Mouse (Mus musculus) spleen, postnatal 4 days (tissue): Measurements from ENCODE around the gene Zdhhc14.

Source experiments
- DNase-seq, 2 experiments: peaks; one replicate each; pipeline ENCODE4 v3.0.0; 2022; ENCODE audit warnings: low spot score in 2 of 2

Gene Zdhhc14

DNA sequence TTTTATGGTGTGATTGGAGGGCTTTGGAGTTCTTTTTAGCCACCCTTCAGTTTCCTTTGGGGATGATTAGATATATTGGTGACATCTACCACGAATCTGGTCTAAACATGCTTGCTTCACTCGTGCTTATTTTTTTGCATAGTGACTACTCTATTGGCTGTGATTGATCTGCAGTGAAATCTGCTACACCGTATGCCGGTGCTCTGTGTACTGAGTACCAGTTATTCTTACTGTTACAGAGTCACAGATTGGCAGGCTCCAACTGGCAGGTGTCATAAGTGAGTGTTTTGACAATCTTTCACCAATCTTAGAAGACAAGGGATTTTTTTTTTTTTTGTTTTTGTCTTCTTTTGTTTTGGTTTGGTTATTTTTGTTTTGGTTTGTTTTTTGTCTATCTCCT, 163.2 kb downstream of the Zdhhc14 start:
- no peak for DNase-seq

GRCm38 (mm10) chr17:5660317-5661080, 168.1 kb downstream of the Zdhhc14 start:
- DNase-seq: no peak

DNA sequence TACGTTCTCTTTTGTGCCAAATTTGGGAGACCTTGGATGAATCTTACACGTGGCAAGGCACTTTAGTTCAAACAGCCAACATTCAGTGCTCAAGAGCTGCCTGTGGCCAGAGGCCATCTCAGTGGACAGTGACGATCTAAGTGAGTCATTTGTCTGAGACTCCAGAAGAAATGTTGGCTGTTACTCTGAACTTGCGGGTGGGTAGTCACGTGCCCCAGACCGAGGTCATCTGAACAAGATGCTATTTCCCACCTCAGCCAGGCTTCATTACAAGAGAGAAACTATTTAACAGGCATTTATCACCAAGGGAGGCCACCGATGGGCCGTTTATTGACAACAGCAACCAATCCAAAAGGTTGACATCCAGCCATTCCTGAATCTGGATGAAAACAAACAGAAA, 174.3 kb downstream of the Zdhhc14 start:
- DNase-seq: no peak

DNA sequence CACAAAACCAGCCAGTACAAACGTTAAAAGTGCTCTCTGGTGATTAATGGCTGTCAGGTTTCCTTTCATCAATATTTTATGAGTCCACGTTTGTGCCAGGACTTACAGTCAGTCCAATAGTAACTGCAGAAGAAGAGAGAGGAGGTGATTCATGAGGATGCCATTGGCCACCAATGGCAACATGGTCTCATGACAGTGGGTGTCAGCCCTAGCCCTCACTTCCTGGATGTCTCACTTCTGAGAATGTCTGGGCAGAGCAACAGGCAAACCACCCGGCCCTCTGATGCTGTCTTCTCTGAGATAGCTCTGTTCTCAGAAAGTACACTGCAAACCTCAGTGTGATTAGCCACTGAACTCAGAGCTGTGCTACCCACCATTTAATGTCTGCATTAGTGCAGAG, 176.1 kb downstream of the Zdhhc14 start:
- no peak for DNase-seq

DNA sequence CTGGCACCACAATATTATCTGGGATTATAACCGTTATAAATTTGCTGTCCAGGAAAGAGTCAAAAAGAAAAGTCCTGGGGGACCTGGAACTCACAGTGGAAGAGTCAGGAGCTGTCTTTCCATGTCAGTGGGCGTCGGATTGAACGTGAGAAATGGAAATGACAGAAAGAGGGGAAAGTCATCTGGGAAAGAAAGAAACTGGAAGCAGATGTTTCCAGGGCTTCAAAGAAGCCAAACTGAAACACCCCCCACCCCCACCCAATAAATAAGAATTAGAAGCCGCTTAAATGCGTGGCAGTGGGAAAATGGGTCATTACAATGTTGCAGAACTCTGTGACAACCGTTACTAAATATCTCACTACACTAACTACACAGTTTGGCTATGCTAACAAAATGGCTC, 176.6 kb downstream of the Zdhhc14 start:
- no peak for DNase-seq

GRCm38 (mm10) chr17:5675951-5676350, 183.6 kb downstream of the Zdhhc14 start:
- DNase-seq: no peak

- DNase-seq: no peak
These were observed 187.0 kb downstream of the Zdhhc14 start for GRCm38 (mm10) chr17:5679315-5679714.

- no peak for DNase-seq
These were observed 193.0 kb downstream of the Zdhhc14 start for GRCm38 (mm10) chr17:5685324-5685723.

GRCm38 (mm10) chr17:5687810-5688209, 195.5 kb downstream of the Zdhhc14 start:
- DNase-seq: no peak

DNA sequence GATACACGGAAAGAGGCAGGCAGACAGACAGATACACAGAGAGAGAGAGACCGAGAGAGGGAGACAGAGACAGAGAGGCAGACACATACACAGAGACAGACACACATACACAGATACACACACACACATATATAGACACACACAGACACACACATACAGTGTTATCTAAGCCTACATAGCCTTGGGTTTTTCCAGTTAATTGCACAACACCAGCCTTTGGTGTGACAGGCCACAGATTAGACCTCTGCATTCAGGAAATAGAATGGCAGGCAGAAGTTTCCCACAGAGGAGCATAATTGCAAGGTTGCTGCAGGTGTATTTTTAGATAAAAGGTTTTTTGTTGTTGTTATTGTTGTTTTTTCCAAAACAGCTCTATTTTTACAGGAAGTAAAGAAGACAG, 195.9 kb downstream of the Zdhhc14 start:
- no peak for DNase-seq

GRCm38 (mm10) chr17:5688669-5689068, 196.3 kb downstream of the Zdhhc14 start:
- DNase-seq: no peak

GRCm38 (mm10) chr17:5690746-5691535, 198.6 kb downstream of the Zdhhc14 start:
- DNase-seq: no peak

- DNase-seq: no peak
These were observed 200.3 kb downstream of the Zdhhc14 start for GRCm38 (mm10) chr17:5692661-5693060.

DNA sequence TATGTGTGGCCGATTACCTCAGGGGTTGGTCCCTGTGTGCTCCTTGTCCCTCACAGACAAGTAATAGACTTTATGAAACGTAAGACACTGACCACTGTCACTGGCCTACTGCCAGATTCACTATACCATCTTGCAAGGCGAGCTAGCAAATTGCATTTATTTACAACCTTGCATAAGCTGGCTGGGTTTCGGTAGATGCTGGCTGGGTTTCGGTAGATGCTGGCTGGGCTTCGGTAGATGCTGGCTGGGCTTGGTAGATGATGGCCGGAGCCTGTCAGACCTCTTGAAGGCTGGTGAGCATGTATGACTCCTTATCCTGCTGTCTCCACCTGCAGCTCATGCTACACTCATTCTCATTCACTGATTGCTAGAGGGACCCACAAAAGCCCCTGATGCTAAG, 200.9 kb downstream of the Zdhhc14 start:
- no peak for DNase-seq

- DNase-seq: no peak
These were observed 206.2 kb downstream of the Zdhhc14 start for GRCm38 (mm10) chr17:5698447-5699096.

- DNase-seq: no peak
These were observed 218.2 kb downstream of the Zdhhc14 start for GRCm38 (mm10) chr17:5710320-5711104.

DNA sequence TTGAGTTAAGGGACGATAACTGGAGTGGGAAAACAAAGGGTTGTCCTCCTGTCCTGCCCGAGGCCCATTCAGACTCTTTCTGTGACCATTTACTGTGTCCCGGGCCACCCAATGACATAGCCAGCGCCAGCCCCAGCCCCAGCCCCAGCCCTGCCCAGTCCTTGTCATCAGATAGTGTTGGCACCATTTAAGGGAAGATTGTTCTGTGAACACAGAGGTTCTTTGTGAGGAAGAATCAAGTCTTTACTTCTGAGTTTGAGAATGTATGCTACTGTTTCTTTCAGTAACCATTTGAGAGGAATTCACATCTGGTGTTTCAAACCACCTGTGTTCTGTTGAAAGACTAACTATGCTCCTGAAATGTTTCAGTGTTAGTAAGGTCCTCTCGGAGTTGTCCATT, 219.5 kb downstream of the Zdhhc14 start:
- DNase-seq: no peak

- DNase-seq: no peak
These were observed 220.8 kb downstream of the Zdhhc14 start for GRCm38 (mm10) chr17:5713141-5713540.

DNA sequence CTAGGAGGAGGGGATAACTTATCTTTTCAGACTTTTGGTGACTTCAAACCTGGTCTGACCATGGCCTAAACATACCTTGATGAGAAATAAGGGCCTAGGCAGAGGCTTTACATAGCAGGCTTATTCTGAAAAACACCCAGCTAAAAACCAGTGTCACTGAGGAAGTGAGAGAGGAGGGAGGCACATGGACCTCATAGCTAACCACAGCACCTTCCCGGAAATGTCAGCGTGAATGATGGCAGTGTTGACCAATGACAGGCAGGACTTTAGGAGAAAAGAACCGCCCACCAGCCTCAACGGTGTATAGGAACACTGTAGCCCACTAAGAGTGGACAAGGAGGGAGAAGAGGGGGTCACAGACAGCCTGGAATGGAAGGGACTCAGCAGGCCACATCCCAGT, 224.6 kb downstream of the Zdhhc14 start:
- no peak for DNase-seq

GRCm38 (mm10) chr17:5718768-5719387, 226.5 kb downstream of the Zdhhc14 start:
- no peak for DNase-seq

GRCm38 (mm10) chr17:5722802-5723201, 230.4 kb downstream of the Zdhhc14 start:
- DNase-seq: no peak
